Mouse (Mus musculus): Measurements from ENCODE around the gene 1110017D15Rik.

1110017D15Rik gene

DNA sequence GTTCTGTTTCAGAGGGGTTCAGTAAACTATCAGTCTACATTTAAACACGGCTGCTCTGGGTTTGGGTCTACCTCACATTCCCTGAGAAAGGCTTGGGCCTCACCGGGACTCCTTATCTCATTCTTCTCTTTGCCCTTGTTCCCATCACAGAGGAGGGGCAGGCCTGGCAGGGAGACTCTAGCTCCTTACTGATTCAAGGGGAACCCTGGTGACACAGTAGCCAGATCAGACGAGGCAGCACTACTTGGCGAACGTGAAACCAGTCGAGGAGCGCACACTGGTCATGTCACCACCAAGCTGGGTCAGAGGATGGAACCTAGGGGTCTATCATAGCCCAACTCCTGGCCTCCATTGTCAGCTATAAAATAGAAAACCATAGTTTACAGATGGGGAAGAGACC is 9.1 kb downstream of the 1110017D15Rik start:
- no peak for DNase-seq

- no peak for DNase-seq
Measured at GRCm38 (mm10) chr4:41507326-41507924, 9.7 kb downstream of the 1110017D15Rik start.

DNA sequence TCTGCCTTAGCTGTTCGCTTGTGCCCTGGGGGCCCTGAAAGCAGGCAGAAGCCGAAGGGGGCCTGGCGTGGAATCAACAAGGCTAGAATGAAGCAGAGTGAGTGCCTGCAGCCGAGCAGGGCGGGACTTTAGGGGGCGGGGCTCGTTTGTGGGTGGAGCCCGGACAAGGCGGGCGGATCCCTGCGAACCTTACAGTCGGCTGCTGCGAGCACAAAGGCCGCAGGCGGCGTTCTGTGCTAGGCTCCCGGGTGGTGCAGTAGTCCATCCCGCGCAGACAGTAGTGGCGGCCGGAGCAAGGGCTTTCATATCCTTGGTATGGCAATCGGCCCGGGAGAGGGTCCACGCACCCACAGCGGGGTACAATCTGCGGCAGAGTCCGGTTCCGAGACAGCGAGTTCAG is 10.2 kb downstream of the 1110017D15Rik start:
- peak; percentile 83 for DNase-seq

DNA sequence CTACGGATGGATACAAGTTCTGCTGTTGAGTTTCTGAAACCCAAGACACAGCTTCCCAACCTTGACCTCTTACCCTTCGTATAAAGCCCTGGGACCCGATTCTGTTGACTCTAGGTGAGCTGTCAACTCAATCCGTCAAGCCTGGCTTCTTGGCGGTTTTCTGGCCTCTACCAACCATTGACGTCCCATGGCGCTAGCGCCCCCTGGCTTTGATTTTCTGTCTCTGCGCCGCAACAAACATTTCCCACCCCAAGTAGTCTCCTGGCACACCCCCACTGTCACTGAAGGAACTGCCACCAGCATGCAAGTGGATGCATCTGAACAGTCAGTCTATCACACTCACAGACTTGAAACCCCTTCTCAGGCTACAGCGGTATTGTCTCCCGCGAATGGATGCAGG is 11.0 kb downstream of the 1110017D15Rik start:
- peak; percentile 68 for DNase-seq

DNA sequence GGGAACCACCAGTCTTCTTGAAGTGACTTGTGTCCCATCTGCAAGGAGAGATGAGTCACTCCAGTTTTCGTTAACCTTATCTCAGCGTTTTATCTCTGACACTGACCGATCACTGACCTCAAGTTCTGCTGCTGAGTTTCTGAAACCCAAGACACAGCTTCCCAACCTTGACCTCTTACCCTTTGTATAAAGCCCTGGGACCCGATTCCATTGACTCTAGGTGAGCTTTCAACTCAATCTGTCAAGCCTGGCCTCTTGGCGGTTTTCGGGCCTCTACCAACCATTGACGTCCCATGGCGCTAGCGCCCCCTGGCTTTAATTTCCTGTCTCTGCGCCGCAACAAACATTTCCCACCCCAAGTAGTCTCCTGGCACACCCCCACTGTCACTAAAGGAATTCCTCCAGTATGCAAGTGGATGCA is 12.0 kb downstream of the 1110017D15Rik start:
- peak; percentile 60 for DNase-seq

GRCm38 (mm10) chr4:41504325-41504724 is 12.8 kb downstream of the 1110017D15Rik start:
- DNase-seq, result peak; percentile 52

DNA sequence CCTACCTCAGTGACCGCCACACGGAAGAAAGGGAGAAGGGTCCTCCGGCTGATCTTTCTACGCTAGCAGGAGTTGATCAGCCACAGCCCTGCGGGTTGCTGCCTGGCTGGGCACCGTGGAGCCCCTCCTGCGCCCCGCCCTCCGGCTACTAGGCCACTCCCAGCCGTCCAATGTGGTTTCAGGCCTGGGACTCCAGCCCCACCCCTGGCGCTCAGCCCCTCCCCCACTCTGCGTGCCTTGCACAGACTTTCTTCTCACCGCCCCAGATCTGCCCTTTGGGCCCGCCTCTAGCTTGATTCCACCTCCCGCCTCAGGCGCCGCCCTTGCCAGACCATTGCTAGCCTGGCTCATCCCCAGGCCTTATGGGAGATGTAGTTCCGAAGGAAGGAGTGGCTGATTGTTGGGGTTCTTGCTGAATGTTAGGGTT is 14.1 kb downstream of the 1110017D15Rik start, which contains the start of gene AI464131:
Gene AI464131, minus strand, starts transcription at position 91 of the 427 bp plus-strand sequence.
- peak; percentile 96 for DNase-seq

DNA sequence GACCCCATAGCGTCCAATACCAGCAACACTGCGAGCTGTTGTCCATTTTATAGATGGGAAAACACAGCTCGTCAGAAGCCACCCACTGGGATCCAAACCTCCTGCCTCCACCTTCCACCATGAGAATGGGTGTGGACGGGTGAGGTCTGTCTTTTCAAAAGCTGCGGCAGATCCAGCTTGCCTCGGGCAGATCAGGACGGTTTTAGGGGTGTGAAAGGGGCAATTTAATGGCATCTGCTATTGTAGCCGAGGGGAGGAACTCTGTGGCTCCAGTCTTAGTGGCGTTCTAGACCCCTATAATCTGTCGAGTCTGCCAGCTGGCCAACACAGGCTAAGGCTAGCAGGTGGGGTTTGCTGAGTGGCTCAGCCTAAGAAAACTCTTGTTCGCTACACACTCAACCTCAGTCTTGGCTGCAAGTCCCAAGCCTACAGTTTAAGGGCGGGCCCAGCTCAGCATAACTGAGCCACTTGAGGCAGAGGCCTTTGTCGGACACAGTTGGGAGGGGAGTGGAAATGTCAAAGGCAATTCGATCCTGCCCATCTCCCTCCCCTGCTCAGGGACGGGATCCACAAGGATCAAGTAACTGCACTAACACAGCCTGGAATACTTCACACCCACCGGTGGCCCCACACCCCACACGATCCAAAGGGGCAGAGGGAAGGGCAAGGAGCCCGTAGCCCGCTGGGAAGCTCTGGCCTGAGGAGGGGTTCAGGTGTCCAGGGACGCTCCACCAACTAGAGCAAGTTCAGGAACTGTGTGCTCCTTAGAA is 14.8 kb downstream of the 1110017D15Rik start:
- no peak for DNase-seq

DNA sequence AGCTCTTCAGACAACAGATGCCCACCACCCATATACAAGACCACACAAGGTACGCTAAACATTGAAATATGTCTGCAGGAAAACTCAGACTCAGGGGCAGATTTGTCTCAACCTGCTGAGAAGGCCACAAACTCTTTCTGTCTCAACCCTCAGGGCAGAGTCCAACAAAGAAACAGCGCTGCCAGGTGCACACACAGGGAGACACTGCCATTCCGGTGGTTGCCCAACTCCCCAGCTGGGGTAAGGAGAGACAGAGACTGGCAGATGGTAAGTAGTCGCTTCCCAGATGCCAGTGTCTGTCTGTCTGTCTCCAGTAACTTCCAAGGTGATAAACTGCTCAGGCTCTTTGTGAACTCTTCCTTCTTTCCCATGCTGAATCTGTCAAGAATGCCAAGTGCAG is 16.3 kb downstream of the 1110017D15Rik start:
- DNase-seq, result no peak

DNA sequence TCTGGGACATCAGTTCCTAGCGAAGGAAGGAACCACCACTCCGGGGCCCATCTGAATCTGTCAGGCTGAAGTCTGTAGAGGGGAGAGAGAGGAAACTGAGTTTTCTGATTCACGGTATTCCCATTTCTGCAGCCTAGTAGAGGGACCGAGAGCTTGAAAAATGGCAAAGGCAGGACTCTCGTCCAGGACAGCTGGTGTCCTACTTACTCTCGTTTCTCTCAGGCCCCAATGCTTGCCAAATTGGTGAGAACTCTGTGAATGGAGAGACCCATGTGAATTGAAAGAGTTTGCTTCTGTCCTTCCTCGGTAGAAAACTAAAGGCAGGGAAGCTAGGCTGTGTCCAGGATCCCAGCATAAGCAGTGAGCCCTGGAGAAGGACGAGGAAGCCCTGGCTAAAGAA is 17.5 kb downstream of the 1110017D15Rik start:
- DNase-seq, result no peak

DNA sequence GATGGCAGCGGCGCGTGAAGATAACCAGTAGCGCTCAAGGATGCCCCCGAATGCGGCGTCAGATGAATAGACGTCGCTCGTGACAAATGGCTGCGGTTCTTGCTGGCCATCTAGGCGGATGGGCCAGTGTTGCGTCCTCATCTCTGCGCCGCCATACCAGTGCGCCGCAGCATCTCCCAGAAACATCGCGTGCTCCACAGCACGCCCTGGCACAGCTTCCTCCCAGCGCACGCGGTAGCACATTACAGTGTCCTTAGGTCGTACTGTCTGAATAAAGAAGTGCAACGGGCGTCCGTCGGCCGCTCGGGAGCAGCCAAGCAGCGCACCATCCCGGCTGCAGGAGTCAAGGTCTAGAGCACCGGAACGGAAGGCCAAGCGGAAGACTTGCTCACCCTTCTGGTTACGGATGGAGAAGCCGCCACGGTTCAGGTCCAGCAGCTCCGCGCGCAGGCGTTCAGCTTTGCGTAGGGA is 18.2 kb downstream of the 1110017D15Rik start:
- DNase-seq, result no peak

GRCm38 (mm10) chr4:41497995-41498845 is 18.9 kb downstream of the 1110017D15Rik start:
- no peak for DNase-seq

GRCm38 (mm10) chr4:41497579-41497978 is 19.6 kb downstream of the 1110017D15Rik start:
- DNase-seq, result no peak

GRCm38 (mm10) chr4:41497046-41497445 is 20.1 kb downstream of the 1110017D15Rik start:
- no peak for DNase-seq

GRCm38 (mm10) chr4:41495850-41496249 is 21.3 kb downstream of the 1110017D15Rik start:
- DNase-seq, result no peak

DNA sequence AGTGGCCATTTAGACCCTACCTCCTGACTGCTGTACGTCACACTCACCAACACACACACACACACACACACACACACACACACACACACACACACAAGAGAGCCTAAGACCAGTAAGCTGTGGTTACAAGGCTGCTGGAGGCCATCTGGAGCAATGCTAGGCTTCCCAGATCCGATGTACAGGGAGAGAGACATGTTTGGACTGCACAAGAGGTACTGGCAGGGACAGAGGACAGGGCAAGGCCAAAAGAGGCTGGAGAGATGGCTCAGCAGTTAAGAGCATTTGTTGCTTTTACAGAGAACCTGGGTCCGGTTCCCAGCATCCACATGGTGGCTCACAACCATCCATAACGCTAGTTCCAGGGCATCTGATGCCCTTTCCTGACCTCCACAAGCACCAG is 22.1 kb downstream of the 1110017D15Rik start:
- no peak for DNase-seq

DNA sequence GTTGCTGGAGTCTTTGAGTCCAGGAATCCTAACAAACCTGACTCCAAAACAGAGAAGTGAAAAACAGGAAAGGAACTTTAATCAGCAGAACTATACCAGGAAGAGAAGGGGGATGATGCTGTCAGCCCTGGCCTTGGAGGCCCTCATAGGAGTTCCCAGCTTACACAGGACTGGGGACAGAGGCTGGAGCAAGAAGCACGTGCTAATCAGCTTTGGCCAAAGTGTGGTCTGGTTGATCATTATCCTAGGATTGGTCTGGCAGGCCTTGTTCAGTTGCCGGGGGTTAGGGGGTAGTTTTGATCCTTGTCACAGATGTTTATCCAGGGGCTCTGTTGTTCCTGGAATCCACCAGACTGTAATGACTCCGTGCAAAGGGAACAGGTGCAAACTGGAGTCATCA is 22.8 kb downstream of the 1110017D15Rik start:
- DNase-seq, result no peak

GRCm38 (mm10) chr4:41493464-41494116 is 23.5 kb downstream of the 1110017D15Rik start:
- DNase-seq, result no peak

DNA sequence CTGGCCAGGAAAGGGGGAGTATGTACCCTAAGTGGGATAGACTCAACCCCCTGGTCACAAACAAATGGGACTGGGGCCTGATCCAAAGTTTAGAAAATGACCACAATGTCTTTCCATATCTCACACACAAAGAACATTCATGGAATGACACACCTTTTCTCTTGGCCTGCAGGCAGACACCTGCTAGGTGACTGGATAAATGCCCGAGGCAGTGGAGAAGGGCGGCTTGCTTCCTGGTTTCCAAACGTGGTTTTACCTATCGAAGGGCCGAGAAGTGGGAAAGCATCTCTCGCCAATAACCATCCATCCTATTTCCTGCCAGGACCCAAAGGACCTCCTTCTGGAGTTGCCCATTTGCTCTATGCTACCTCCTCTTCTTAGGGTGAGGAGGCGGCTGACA is 24.2 kb downstream of the 1110017D15Rik start:
- no peak for DNase-seq

GRCm38 (mm10) chr4:41481601-41482017 is 35.5 kb downstream of the 1110017D15Rik start:
- DNase-seq, result peak; percentile 15

DNA sequence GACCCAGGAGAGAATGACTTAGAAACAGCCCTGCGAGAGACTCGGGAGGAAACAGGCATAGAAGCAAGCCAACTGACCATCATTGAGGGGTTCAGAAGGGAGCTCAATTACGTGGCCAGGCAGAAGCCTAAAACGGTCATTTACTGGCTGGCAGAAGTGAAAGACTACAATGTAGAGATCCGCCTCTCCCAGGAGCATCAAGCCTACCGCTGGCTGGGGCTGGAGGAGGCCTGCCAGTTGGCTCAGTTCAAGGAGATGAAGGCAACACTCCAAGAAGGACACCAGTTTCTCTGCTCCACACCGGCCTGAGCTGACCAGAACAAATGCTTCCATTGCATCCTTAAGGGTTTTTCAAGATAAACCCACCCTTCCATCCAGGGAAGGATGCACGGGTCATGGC is 36.9 kb downstream of the 1110017D15Rik start:
- peak; percentile 26 for DNase-seq

DNA sequence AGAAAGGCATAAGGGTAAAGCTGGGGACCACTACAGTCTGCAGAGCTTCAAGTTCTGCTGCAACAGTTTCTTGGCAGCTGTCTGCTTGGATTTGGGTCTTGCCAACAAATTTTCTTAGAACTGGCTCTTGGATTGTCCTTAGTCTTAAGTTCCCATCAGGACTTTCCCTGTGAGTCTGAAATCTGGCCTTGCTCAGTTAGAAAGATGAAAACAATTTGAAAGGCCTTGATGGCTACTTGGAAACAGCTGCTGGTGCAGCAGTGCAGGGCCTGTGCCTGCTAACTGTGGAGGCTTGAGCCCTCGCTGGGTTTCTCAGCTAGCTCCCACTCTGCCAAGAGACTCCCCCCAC is 37.7 kb downstream of the 1110017D15Rik start:
- DNase-seq, result no peak

Data from cerebellum, adult 9-10 months (tissue).